Mouse (Mus musculus): ENCODE measurements around the gene Alox5ap.

The Alox5ap gene

GRCm38 (mm10) chr5:149312884-149313652 lies 48.5 kb downstream of the Alox5ap start:
- peak; percentile 41 for DNase-seq (ENCODE audit: low read depth, low spot score)

GRCm38 (mm10) chr5:149314514-149315081 lies 50.0 kb downstream of the Alox5ap start:
- DNase-seq (ENCODE audit: low read depth, low spot score) = no peak

DNA sequence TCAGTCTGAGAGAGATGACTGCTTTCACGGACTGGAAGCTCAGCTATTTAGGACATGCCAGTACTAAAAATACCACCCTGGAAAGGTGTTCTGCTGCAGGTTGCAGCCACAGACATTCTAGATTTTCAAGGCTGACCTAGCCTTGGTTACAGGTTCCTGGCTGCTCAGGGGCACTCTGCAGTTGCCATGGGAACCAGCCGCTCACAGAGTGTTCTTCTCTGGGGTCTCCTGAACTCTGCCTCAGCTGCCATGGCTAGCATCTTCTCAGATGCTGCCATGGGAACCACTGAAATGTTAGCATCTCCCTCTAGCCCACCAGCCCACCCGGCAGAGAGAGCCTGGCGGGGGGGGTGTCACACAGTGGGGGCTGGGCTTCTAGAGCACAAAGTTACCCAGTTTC lies 52.4 kb downstream of the Alox5ap start:
- DNase-seq (ENCODE audit: low read depth, low spot score) = peak; percentile 57

- DNase-seq (ENCODE audit: low read depth, low spot score) = no peak
These were observed 55.3 kb downstream of the Alox5ap start for GRCm38 (mm10) chr5:149319874-149320323.

DNA sequence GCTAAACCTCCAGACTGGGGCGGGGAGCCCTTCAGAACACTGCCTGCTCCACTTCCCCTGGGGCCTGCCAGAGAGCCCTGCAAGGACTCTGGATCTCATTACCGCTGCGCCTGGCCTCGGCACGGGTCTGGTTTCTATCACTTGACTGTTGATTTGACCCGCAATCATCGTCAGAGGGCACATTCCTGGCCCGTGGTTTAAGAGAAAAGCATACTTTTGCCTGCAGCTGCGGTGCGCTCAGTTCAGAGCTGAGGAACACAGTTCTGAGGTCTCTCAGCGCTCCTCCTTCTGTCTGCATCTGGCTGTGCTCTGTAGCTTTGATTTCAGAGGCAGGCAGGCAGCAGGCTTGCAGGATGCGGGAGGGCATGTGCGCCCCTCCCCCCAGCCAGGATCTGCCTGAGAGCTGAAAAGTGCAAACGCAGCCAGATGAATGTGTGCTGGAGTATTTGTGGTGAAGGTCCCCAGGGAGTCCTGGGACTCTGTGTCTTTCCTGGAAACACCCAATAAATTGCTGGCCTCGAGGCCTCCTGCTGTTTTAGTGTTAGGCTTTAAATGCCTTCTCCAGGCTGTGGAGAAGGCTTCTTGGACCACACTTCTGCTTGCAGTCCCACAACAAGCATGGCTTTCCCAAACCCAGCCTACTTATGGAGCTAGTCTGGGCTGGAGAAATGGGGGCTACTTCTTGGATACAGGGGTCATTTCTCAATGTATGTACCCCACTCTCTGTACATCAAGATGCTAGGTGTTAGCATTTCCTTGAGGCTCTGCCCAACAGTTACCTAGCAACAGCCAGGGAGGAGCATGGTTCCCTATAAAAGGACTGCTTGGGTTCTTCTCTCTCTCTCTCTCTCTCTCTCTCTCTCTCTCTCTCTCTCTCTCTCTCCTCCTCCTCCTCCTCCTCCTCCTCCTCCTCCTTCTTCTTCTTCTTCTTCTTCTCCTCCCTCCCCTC lies 56.2 kb downstream of the Alox5ap start:
- peak; percentile 70 for DNase-seq (ENCODE audit: low read depth, low spot score)

- DNase-seq (ENCODE audit: low read depth, low spot score) = no peak
These were observed 57.6 kb downstream of the Alox5ap start for GRCm38 (mm10) chr5:149321909-149322841.

- no peak for DNase-seq (ENCODE audit: low read depth, low spot score)
These were observed 58.5 kb downstream of the Alox5ap start for GRCm38 (mm10) chr5:149322938-149323553.

DNA sequence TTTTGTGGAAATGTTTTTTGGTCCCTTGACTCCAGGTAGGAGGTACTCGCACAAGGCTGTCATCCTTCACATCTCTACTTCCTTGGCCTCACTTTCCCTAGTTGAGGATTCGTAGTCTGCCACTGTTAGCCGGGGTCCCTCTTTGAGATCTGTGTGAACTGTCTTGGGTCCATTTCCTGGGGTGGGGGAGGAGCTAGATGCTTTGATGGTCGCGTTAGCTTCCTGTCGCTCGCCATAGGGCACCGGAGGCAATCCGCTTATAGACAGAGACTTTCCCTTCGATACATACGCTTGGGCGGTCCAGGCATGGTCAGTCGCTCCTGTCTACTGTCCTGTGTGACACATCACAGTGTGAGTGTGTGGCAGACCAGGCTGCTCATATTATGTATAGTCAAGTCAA lies 60.2 kb downstream of the Alox5ap start:
- DNase-seq (ENCODE audit: low read depth, low spot score) = no peak

GRCm38 (mm10) chr5:149329098-149329887 lies 64.7 kb downstream of the Alox5ap start:
- no peak for DNase-seq (ENCODE audit: low read depth, low spot score)

DNA sequence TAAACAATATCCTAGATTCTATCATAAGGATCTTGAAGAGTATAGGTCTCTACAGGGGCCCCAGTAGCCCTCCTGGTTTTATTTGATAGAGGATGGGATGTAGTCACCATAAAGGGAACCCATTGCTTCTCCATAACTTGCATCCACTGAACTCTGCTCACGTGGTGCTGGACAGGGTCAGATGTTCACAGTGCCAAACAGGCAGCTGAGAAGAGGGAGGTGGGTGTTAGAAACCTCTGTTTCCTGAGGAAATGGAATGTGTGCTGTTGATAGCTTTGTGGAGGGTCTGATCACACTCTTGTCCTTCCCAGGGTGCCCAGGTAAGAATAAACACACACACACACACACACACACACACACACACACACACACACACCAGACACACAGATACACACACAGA lies 66.0 kb downstream of the Alox5ap start:
- no peak for DNase-seq (ENCODE audit: low read depth, low spot score)

GRCm38 (mm10) chr5:149331407-149332143 lies 67.0 kb downstream of the Alox5ap start:
- DNase-seq (ENCODE audit: low read depth, low spot score) = no peak

DNA sequence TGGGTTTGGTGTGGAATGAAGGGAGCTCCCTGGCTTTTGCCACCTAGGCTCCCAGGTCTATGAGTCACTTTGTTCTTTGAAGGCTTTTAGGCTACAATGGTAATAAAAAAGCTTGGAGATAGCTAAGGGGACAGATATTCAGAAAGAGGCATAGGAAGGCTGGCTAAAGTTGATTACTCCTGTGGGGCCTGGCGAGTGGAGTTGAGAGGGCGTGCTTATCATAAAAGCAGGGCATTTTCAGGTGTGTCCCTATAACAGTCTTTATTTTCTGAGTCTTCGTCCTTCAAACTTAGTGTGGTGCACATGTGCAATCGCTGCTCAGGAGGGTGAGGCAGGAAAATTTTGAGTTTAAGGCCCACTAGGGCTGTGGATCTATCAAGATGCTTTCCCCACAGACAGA lies 68.2 kb downstream of the Alox5ap start:
- DNase-seq (ENCODE audit: low read depth, low spot score) = no peak

DNA sequence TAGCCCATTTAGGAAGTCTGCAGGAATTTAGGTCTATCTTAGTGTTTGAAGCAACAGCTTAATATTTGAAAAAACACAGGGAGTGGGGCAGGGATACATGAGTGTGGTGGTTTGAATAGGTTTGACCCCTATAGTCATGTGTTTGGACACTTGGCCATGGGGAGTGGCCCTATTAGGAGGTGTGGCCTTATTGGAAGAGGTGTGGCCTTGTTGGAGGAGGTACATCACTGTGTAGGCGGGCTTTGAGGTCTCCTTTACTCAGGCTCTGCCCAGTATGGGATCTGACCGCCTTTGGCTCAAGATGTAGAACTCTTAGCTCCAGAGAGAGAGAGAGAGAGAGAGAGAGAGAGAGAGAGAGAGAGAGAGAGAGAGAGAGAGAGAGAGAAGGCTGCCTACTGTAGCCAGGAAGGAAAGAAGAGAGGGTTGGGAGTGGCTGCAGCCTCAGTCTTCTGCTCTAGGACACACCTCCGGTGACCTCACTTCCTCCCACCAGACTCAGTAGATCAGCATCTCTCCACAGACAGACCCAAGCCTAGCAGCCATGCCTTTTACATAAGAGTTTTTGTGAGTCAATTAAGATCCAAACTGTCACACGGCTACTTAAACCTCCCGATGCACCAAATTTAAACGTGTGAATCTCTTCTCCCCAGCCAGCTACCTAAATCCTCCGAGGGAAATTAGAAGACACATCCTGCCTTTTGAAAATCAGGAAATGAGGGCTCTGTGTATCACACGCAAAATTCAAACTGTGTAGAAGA lies 69.6 kb downstream of the Alox5ap start:
- DNase-seq (ENCODE audit: low read depth, low spot score) = peak; percentile 75

GRCm38 (mm10) chr5:149335009-149335408 lies 70.4 kb downstream of the Alox5ap start:
- DNase-seq (ENCODE audit: low read depth, low spot score) = peak; percentile 25

GRCm38 (mm10) chr5:149335563-149336238 lies 71.1 kb downstream of the Alox5ap start:
- DNase-seq (ENCODE audit: low read depth, low spot score) = peak; percentile 68

- no peak for DNase-seq (ENCODE audit: low read depth, low spot score)
These were observed 72.6 kb downstream of the Alox5ap start for GRCm38 (mm10) chr5:149337148-149337547.
